Mouse (Mus musculus) megakaryocyte, adult 5-6 weeks (primary cell): ENCODE measurements around the gene Spin4. TPM values are rescaled to one million over a fixed set of nuclear protein-coding genes. Genes with fewer than 3 reads are reported as not detected.
A peak's percentile ranks its signal among the peaks of the same experiment; 100 is the strongest.

Experiments
- ATAC-seq: 2 replicates; pipeline ENCODE4 v1.8.0; 2016; ENCODE audit warnings: mild to moderate bottlenecking, inconsistent platforms; ENCODE audit not compliant: poor library complexity, severe bottlenecking
- total RNA-seq, 2 experiments: library from RNA; stranded (forward) in 1 of 2; stranded (reverse) in 1 of 2; fragments of 153-499, 151-499 nt in 1 of 2; fragments of 221-1000, 200-1000 nt in 1 of 2; gene quantifications; 2 replicates each; pipeline versions ENCODE4 v1.2.3 to v1.2.4; 2015 to 2017

The Spin4 gene
- total RNA-seq (2015) (0.07 and 0.52 TPM in 2 replicates), total RNA-seq (2017) (0.20 and 0.62 TPM in 2 replicates)

- ATAC-seq = peak; percentile 75
Measured at GRCm38 (mm10) chrX:95026361-95026892, at the start of gene Spin4. Gene Spin4, minus strand, starts transcription at chrX:95026682.

- ATAC-seq = no peak
Measured at GRCm38 (mm10) chrX:95027907-95028306, 1.4 kb upstream of the Spin4 start.

DNA sequence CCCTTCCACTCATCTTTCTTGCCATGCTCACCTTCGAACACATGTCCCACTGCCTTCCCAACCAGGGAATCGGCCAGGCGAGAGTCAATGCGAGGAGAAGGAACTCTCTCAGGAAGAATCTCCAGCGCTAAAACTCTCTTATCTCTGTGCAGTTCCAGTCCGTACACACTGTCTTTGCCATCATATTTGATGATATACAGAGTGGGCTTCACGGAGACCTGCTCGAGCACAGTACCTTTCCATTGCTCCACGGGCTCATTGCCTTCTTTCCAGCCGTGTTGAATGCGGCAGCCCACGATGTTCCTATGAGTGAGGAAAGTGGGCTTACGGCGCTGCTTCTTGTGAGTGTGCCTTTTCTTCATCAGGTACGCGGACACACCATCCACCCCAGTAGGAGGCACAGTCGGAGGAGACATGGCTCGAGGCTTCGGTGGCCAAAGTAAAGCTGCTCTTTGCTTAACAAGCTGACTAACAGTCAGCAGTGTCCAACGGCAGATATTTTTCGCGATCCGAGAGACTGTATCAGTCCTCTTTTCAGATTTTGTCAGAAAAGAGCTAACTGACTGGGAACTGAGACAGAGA, 612 bp downstream of the Spin4 start:
- peak; percentile 54 for ATAC-seq

DNA sequence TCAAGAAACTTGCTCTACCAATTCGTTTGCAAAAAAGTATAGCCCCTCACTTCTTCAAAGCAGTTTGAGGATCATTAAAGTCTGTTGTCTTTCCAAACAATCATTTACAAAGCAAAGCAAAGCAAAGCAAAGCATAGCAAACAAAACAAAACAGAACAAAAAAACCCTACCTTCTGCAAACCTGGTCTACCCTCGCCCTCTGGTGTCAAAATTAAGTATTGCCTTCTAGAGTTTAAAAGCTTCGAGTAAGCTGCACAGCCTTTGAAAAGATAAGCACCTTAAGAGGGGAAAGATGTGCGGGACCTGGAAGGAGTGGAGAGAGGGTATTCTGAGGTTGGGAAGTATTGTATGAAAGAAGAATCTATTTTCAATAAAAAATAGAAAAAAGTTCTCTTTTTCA, 14.4 kb downstream of the Spin4 start:
- ATAC-seq = no peak

DNA sequence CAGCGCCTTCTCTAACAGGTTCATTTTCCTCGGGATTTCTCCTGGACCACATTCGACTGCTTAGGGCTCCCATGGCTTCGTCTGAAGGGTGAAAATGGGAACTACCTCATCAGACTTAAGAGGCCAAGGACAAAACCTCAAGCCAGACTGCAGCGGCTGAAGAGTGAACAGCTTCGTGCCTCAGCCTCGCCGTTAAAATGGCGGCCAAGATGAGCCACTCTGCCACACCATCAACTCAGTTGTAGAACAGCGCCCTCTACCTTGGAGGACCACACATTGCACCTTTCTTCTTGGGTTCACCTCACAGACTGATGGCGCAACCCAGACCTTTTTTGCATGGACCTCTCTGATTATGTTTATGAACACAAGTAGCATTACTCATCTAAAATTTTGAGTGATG, 27.6 kb downstream of the Spin4 start:
- ATAC-seq = no peak

DNA sequence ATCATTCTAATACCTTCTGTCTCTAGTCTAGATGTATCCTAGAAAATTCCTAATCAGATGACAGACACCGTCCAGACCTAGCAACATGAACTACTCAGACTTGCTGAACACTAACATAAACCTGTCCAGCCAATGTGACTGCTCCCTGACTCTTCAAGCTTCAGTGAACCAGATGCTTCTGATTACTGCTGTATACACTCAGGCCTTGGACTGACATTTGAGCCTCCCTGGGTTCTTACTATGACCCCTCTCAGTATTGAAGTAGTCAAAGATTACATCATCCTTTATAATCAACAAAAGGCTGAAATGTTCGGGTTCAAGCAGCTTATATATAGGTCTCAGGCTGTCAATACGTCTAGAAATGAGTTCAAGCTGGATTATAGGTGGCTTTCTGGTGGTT, 32.4 kb downstream of the Spin4 start:
- no peak for ATAC-seq

- no peak for ATAC-seq
Measured at GRCm38 (mm10) chrX:94990903-94991302, 35.6 kb downstream of the Spin4 start.

GRCm38 (mm10) chrX:94990080-94990825, 36.2 kb downstream of the Spin4 start:
- ATAC-seq = peak; percentile 27

Other genes starting within 250 kb of the Spin4 start
- gene Arhgef9, start 170.2 kb upstream of the Spin4 start, total RNA-seq (2015) = 0.31 and 0.93 TPM in 2 replicates
- gene Arhgef9, start 170.2 kb upstream of the Spin4 start, total RNA-seq (2017) = 0.11 and 0.12 TPM in 2 replicates